Mouse (Mus musculus) lung, embryonic 14.5 days (tissue): ENCODE measurements around the gene Ankrd24. TPM values are rescaled to one million over a fixed set of nuclear protein-coding genes. Genes with fewer than 3 reads are reported as not detected.
A peak's percentile ranks its signal among the peaks of the same experiment; 100 is the strongest.

Experiments used
- ATAC-seq: fragments of 200-750 bp; cut with Nextera tagmentation; 2 replicates; pipeline ENCODE4 v1.8.0; 2017; ENCODE audit warnings: mild to moderate bottlenecking, moderate TSS enrichment, moderate library complexity; ENCODE audit not compliant: insufficient read depth
- DNase-seq: peaks from one replicate; pipeline ENCODE4 v3.0.0-alpha.2; 2015
- H3K27ac ChIP-seq: fragments of 300-500 bp; sonication (generic); 2 replicates; pipeline ENCODE4 v1.5.1; 2014; ENCODE audit warnings: low read depth, mild to moderate bottlenecking, moderate library complexity
- H3K27me3 ChIP-seq: fragments of 300-500 bp; sonication (generic); 2 replicates; pipeline ENCODE4 v1.6.1; 2014; ENCODE audit warnings: low read length, control low read depth; ENCODE audit not compliant: insufficient read depth
- H3K36me3 ChIP-seq: fragments of 300-500 bp; sonication (generic); 2 replicates; pipeline ENCODE4 v1.6.1; 2014; ENCODE audit warnings: control low read depth; ENCODE audit not compliant: insufficient read depth
- H3K4me1 ChIP-seq: fragments of 300-500 bp; sonication (generic); 2 replicates; pipeline ENCODE4 v1.6.1; 2014; ENCODE audit warnings: antibody characterized with exemption, control low read depth; ENCODE audit not compliant: insufficient read depth
- H3K4me2 ChIP-seq: fragments of 300-500 bp; sonication (generic); 2 replicates; pipeline ENCODE4 v1.6.1; 2014; ENCODE audit warnings: mild to moderate bottlenecking
- H3K4me3 ChIP-seq: fragments of 300-500 bp; sonication (generic); 2 replicates; pipeline ENCODE4 v1.5.1; 2014; ENCODE audit warnings: low read depth, low read length
- H3K9ac ChIP-seq: fragments of 300-500 bp; sonication (generic); 2 replicates; pipeline ENCODE4 v1.6.1; 2014
- H3K9me3 ChIP-seq: fragments of 300-500 bp; sonication (generic); 2 replicates; pipeline ENCODE4 v1.6.1; 2016; ENCODE audit warnings: low read depth, low read length, control low read depth
- CTCF ChIP-seq: IDR thresholded peaks from 2 replicates; pipeline ENCODE4 v1.5.1; 2016; ENCODE audit warnings: antibody characterized with exemption, low read depth
- WGBS: fragments of 180-500 bp; shearing (Covaris S2); extraction: QIAGEN DNeasy Blood & Tissue Kit; methylation state at CpG from one replicate; pipeline ENCODE4 v1.1.7; 2014; 5-methylcytosine and 5-hydroxymethylcytosine counted together
- polyA plus RNA-seq: library from polyadenylated mRNA; unstranded; fragments of >200 nt; fragmentation: Nextera tagmentation; extraction: Ambion mirVana; gene quantifications from 2 replicates; pipeline ENCODE4 v1.2.1, GENCODE M21; 2014

Gene Ankrd24
- polyA plus RNA-seq, result 6.1 and 7.3 TPM in 2 replicates

DNA sequence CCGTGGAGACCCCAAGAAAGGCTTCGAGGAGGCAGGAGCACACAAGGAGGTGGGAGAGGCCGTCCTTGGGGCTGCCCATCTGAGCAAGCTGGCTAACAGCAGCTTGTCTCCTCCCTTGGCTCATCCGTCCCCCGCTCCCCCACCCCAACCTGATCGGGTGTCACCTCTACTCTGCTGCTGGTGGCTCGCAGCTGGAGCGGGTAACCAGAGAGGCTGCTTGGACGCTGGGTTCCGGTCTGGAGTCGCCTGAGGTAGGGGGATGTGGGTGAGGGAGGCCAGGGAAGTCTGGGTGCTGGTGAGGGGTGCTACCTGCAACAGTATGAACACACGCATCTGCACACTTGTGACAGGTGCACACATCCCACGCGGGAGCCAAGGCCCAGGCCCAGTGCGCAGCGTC lies at the start of gene Ankrd24:
TSS of gene Ankrd24 (plus strand) at position 151 of the 400 bp plus-strand sequence.
- H3K4me2 ChIP-seq, result peak within 1 kb of the TSS; percentile 67
- H3K27me3 ChIP-seq, result no peaks in the 10 kb centered on the region
- peaks cover 13% of the 10 kb centered on the region for H3K4me1 ChIP-seq
- TF ChIP-seq CTCF, result no peak
- H3K4me3 ChIP-seq, result peak within 1 kb of the TSS; percentile 61
- no peak for ATAC-seq
- peak within 1 kb of the TSS; percentile 74 for H3K9ac ChIP-seq
- H3K9me3 ChIP-seq, result no peaks in the 10 kb centered on the region
- H3K27ac ChIP-seq, result peak within 1 kb of the TSS; percentile 92
- WGBS, result 74% methylated on average over 16 of the region's 16 CpGs
- DNase-seq, result no peak
- H3K36me3 ChIP-seq, result peaks cover 21% of the 10 kb centered on the region

DNA sequence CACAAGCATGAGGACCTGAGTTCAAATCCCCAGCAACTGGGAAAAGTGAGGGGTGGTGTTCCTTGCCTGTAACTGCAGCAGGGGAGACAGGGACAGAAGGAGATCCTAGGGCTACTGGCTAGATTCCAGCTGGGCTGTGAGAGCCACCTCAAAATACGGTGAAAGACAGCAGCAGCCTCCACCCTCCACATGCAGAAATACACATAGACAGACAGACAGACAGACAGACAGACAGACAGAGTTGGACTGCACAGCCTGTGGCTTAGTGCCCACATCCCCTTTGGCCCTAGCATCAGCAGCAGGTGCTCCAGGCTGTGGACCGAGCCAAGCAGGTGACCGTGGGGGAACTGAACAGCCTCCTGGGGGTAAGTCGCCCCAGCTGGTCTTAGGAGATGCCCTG lies 48.4 kb upstream of the Ankrd24 start:
- Histone ChIP-seq H3K9me3 (no peaks in the 10 kb centered on the region), H3K4me1 (0 out of 2 replicates have a peak, but pooled peaks cover 11% of the 10 kb centered on the region), H3K4me3 (no peak overlapping the region), H3K27me3 (peaks cover 6% of the 10 kb centered on the region; the same call in 1 of the 2 replicates), H3K27ac (no peak overlapping the region), H3K4me2 (no peak overlapping the region), H3K36me3 (peaks cover 26% of the 10 kb centered on the region; the same call in 1 of the 2 replicates), H3K9ac (no peak overlapping the region)
- TF ChIP-seq CTCF, result no peak
- no peak for ATAC-seq
- DNase-seq, result no peak
- WGBS, result 65% methylated on average over 4 of the region's 4 CpGs

DNA sequence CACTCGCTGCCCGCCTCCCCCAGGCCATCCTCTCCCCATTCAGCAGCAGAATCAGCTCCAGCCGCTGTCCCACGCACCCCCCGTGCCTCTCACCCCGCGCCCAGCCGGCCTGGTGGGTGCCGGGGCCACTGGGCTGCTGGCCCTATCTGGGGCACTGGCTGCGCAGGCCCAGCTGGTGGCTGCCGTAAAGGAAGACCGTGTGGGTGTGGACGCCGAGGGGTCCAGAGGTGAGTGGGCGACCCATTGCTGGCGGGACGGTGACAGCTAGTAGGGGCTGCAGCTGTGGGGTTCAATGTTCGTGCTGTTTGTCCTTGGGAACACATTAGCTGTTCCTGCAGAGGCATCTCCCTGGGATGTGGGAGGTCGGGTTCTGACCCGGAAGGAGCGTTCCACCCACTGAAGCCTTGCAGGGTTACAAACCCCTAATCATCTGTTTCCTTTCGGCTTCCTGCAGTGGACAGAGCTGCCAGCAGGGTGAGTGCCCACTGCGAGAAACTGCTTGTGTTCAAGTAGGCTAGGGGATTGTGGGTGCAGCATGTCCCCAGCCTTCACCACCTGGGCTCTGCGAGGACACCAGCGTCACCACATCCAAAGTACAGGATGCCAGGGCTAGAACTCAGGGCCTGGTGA lies 47.8 kb upstream of the Ankrd24 start:
- Histone ChIP-seq H3K36me3 (peaks cover 30% of the 10 kb centered on the region; the same call in 1 of the 2 replicates), H3K9ac (no peak overlapping the region), H3K27ac (peak overlapping the region; percentile 12; the same call in 1 of the 2 replicates), H3K9me3 (no peaks in the 10 kb centered on the region), H3K4me1 (0 out of 2 replicates have a peak, but pooled peaks cover 7% of the 10 kb centered on the region), H3K4me3 (no peak overlapping the region), H3K4me2 (peak overlapping the region; percentile 36; the same call in 1 of the 2 replicates), H3K27me3 (peaks cover 6% of the 10 kb centered on the region; the same call in 1 of the 2 replicates)
- DNase-seq, result peak; percentile 43
- WGBS, result 45% methylated on average over 25 of the region's 25 CpGs
- no peak for ATAC-seq
- TF ChIP-seq CTCF, result peak; percentile 51

DNA sequence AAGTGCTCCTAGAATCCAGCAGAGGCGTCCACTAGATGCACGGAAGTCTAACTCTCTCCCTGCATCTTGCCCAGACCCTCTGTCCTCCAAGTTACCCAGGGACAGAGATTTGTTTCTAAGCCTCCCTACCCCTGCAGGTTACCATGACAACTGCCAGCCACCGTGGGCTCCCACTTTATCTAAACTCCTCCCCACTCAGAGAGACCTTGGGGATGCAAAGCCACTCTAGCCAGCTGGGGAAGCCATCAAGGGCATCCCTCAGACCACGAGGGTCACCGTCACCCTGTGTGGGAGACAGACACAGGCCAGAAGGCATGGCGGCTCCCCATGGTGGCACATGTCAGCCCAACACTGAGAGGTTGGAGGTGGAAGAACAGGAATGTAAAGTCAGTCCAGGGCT lies 45.0 kb upstream of the Ankrd24 start:
- no peaks in the 10 kb centered on the region for H3K27me3 ChIP-seq
- H3K4me1 ChIP-seq, result no peaks in the 10 kb centered on the region
- ATAC-seq, result no peak
- no peak overlapping the region for H3K4me2 ChIP-seq
- H3K9me3 ChIP-seq, result no peaks in the 10 kb centered on the region
- WGBS, result 45% methylated on average over 6 of the region's 6 CpGs
- H3K36me3 ChIP-seq, result peaks cover 56% of the 10 kb centered on the region
- no peak overlapping the region for H3K27ac ChIP-seq
- no peak for DNase-seq
- no peak for TF ChIP-seq CTCF
- no peak overlapping the region for H3K9ac ChIP-seq
- no peak overlapping the region for H3K4me3 ChIP-seq

- Histone ChIP-seq H3K9me3 (no peaks in the 10 kb centered on the region), H3K4me1 (no peaks in the 10 kb centered on the region), H3K4me2 (no peak overlapping the region), H3K27me3 (peaks cover 3% of the 10 kb centered on the region), H3K9ac (no peak overlapping the region), H3K4me3 (no peak overlapping the region), H3K36me3 (peaks cover 50% of the 10 kb centered on the region), H3K27ac (no peak overlapping the region)
- 57% methylated on average over 7 of the region's 7 CpGs for WGBS
- no peak for DNase-seq
- TF ChIP-seq CTCF, result no peak
- ATAC-seq, result no peak
Measured at GRCm38 (mm10) chr10:81588739-81589138, 39.6 kb upstream of the Ankrd24 start.

- 0 out of 2 replicates have a peak, but pooled peaks have one; percentile 4 for ATAC-seq
- H3K4me2 ChIP-seq, result no peak overlapping the region
- H3K4me1 ChIP-seq, result 0 out of 2 replicates have a peak, but pooled peaks cover 7% of the 10 kb centered on the region
- no peak for DNase-seq
- H3K9ac ChIP-seq, result no peak overlapping the region
- H3K27ac ChIP-seq, result no peak overlapping the region
- H3K36me3 ChIP-seq, result peaks cover 23% of the 10 kb centered on the region
- no peaks in the 10 kb centered on the region for H3K9me3 ChIP-seq
- WGBS, result 47% methylated on average over 9 of the region's 9 CpGs
- no peak overlapping the region for H3K4me3 ChIP-seq
- no peak for TF ChIP-seq CTCF
- peaks cover 17% of the 10 kb centered on the region for H3K27me3 ChIP-seq
Measured at GRCm38 (mm10) chr10:81591846-81592245, 36.5 kb upstream of the Ankrd24 start.

- Histone ChIP-seq H3K9me3 (no peaks in the 10 kb centered on the region), H3K27ac (no peak overlapping the region), H3K4me2 (no peak overlapping the region), H3K4me1 (peaks cover 12% of the 10 kb centered on the region), H3K27me3 (peaks cover 17% of the 10 kb centered on the region), H3K36me3 (peaks cover 15% of the 10 kb centered on the region), H3K9ac (no peak overlapping the region), H3K4me3 (no peak overlapping the region)
- 76% methylated on average over 7 of the region's 7 CpGs for WGBS
- no peak for ATAC-seq
- TF ChIP-seq CTCF, result no peak
- no peak for DNase-seq
Measured at GRCm38 (mm10) chr10:81592631-81593030, 35.7 kb upstream of the Ankrd24 start.
